ENCODE assay signal across 18 mouse cellular contexts in genomic region chr12:100061826-100062225, GRCm38 (mm10). TPM values are rescaled to one million over a fixed set of nuclear protein-coding genes. Genes with fewer than 3 reads are reported as not detected.
A peak's percentile ranks its signal among the peaks of the same experiment; 100 is the strongest.
DNase-seq lines count a peak whose midpoint lies in the region; ATAC-seq and TF ChIP-seq lines count a peak whose summit lies in the region.
"Had no signal": no experiment of that assay in that cellular context is flagged by ENCODE, and none has a peak within 500 bp of the region (broad histone marks: within the 10 kb centered on the region; RNA-seq: fewer than 3 reads in every experiment).

No protein-coding gene starts in this region.

- no peaks in the 10 kb centered on the region for H3K27me3 ChIP-seq in lung, embryonic 15.5 days
- H3K27me3 ChIP-seq in lung, postnatal 0 days (replicated peaks; ENCODE audit: insufficient read depth, low read length) = no peaks in the 10 kb centered on the region
- H3K27me3 ChIP-seq in limb, embryonic 10.5 days (ENCODE audit: low read depth, poor library complexity, severe bottlenecking) = no peaks in the 10 kb centered on the region
- H3K27me3 ChIP-seq: forebrain, embryonic 12.5 days; hindbrain, embryonic 13.5 days had no signal

- no peak for TF ChIP-seq CTCF in lung, postnatal 0 days (IDR thresholded peaks at IDR 0.05)

- H3K4me1 ChIP-seq in lung, embryonic 15.5 days = peaks cover 30% of the 10 kb centered on the region
- H3K4me1 ChIP-seq in lung, postnatal 0 days (ENCODE audit: insufficient read depth, low read depth, low read length) = no peaks in the 10 kb centered on the region
- H3K4me1 ChIP-seq in limb, embryonic 10.5 days = no peaks in the 10 kb centered on the region
- H3K4me1 ChIP-seq: forebrain, embryonic 12.5 days; hindbrain, embryonic 13.5 days had no signal

- DNase-seq in gastrocnemius, postnatal 25 days = peak; percentile 41
- no peak for DNase-seq in gastrocnemius, postnatal 10 days
- DNase-seq in lung, postnatal 14 days = no peak
- peak; percentile 87 for DNase-seq in lung, postnatal 0 days (ENCODE audit: low spot score)
- no peak for DNase-seq in spleen, adult 12 weeks (ENCODE audit: low spot score)
- no peak for DNase-seq in limb, embryonic 10.5 days (ENCODE audit: low spot score)
- DNase-seq in urinary bladder, postnatal 4 days (ENCODE audit: low spot score in 2 of 2) = no peak
- DNase-seq: cerebellum, adult 2 months; kidney, adult 9 months; kidney, postnatal 36 days; layer of hippocampus, adult 9-11 months; liver, postnatal 0 days had no signal

- no peak overlapping the region for H3K9ac ChIP-seq in lung, embryonic 15.5 days
- no peak overlapping the region for H3K9ac ChIP-seq in lung, postnatal 0 days (replicated peaks; ENCODE audit: low read depth)
- H3K9ac ChIP-seq: forebrain, embryonic 12.5 days; hindbrain, embryonic 13.5 days; liver, postnatal 0 days had no signal

- peak; percentile 61 for TF ChIP-seq EP300 in lung, postnatal 0 days (IDR thresholded peaks at IDR 0.05)

- H3K4me3 ChIP-seq in lung, embryonic 15.5 days = no peak overlapping the region
- no peak overlapping the region for H3K4me3 ChIP-seq in lung, postnatal 0 days (ENCODE audit: low read depth, low read length)
- no peak overlapping the region for H3K4me3 ChIP-seq in limb, embryonic 10.5 days
- H3K4me3 ChIP-seq: forebrain, embryonic 12.5 days; hindbrain, embryonic 13.5 days; left cerebral cortex, adult 2 months had no signal

- H3K9me3 ChIP-seq in lung, embryonic 15.5 days = no peaks in the 10 kb centered on the region
- no peaks in the 10 kb centered on the region for H3K9me3 ChIP-seq in lung, postnatal 0 days (ENCODE audit: low read length)
- no peaks in the 10 kb centered on the region for H3K9me3 ChIP-seq in limb, embryonic 10.5 days (replicated peaks)
- H3K9me3 ChIP-seq: forebrain, embryonic 12.5 days; hindbrain, embryonic 13.5 days had no signal

- ATAC-seq in lung, embryonic 15.5 days (ENCODE audit: borderline replicate concordance, extremely low read depth, low FRiP score, low TSS enrichment) = 0 out of 2 replicates have a peak, but pooled peaks have one; percentile 4
- peak; percentile 77 for ATAC-seq in lung, postnatal 0 days
- ATAC-seq: inflammation-experienced regulatory T-cells, adult 6 months; liver, postnatal 0 days had no signal

- no peak overlapping the region for H3K4me2 ChIP-seq in lung, embryonic 15.5 days
- H3K4me2 ChIP-seq in lung, postnatal 0 days (replicated peaks; ENCODE audit: low read depth, low read length) = no peak overlapping the region
- H3K4me2 ChIP-seq: forebrain, embryonic 12.5 days; hindbrain, embryonic 13.5 days had no signal

- H3K36me3 ChIP-seq in lung, embryonic 15.5 days = no peaks in the 10 kb centered on the region
- no peaks in the 10 kb centered on the region for H3K36me3 ChIP-seq in lung, postnatal 0 days (ENCODE audit: insufficient read depth, low read length)
- H3K36me3 ChIP-seq in limb, embryonic 10.5 days = no peaks in the 10 kb centered on the region
- H3K36me3 ChIP-seq: forebrain, embryonic 12.5 days; hindbrain, embryonic 13.5 days had no signal

- H3K27ac ChIP-seq in lung, embryonic 15.5 days = peak overlapping the region; percentile 54
- H3K27ac ChIP-seq in lung, postnatal 0 days (ENCODE audit: low read length) = peak overlapping the region; percentile 57
- no peak overlapping the region for H3K27ac ChIP-seq in limb, embryonic 10.5 days
- H3K27ac ChIP-seq: forebrain, embryonic 12.5 days; hindbrain, embryonic 13.5 days; left cerebral cortex, adult 2 months; stomach, postnatal 0 days had no signal

RNA-seq across cellular contexts. Expression of gene Psmc1, which starts 48.1 kb away (rescaled TPM):
- 100 to 1,000 TPM; 132 to 139 TPM for total RNA-seq in gastrocnemius, postnatal 25 days (2021)
- total RNA-seq in gastrocnemius, postnatal 10 days (2021) = 100 to 1,000 TPM; 168 to 201 TPM
- 287 and 294 TPM in 2 replicates for polyA plus RNA-seq in lung, embryonic 15.5 days (2015; fragmentation: Nextera tagmentation; extraction: Ambion mirVana)
- polyA plus RNA-seq in lung, postnatal 0 days (2015; fragmentation: Nextera tagmentation; extraction: Ambion mirVana) = 155 and 160 TPM in 2 replicates
- 399 and 416 TPM in 2 replicates for polyA plus RNA-seq in limb, embryonic 10.5 days (2016; fragmentation: Nextera tagmentation; extraction: Ambion mirVana)

Comparison
In these comparisons a context has a peak if more than half of its experiments do, and no peak if none do; other contexts are left out.
1. DNase-seq: peak in gastrocnemius, postnatal 25 days (single experiment) and lung, postnatal 0 days (single experiment); none in gastrocnemius, postnatal 10 days (single experiment), lung, postnatal 14 days (single experiment), spleen, adult 12 weeks (single experiment), limb, embryonic 10.5 days (single experiment) and urinary bladder, postnatal 4 days (0 of 2).